Mouse (Mus musculus) embryo, embryonic 10 days (tissue): ENCODE measurements around the gene Ttk.
A peak's percentile ranks its signal among the peaks of the same experiment; 100 is the strongest.

Experiments
- DNase-seq: peaks from one replicate; pipeline ENCODE4 v3.0.0-alpha.2; 2015; ENCODE audit warnings: low spot score

Gene Ttk

GRCm38 (mm10) chr9:83833811-83834747 is at the start of gene Ttk:
TSS of gene Ttk (plus strand) at chr9:83834689.
- DNase-seq = peak; percentile 98

- no peak for DNase-seq
Observed at GRCm38 (mm10) chr9:83785501-83785900, 49.0 kb upstream of the Ttk start.

- DNase-seq = no peak
Observed at GRCm38 (mm10) chr9:83789326-83789725, 45.2 kb upstream of the Ttk start.

DNA sequence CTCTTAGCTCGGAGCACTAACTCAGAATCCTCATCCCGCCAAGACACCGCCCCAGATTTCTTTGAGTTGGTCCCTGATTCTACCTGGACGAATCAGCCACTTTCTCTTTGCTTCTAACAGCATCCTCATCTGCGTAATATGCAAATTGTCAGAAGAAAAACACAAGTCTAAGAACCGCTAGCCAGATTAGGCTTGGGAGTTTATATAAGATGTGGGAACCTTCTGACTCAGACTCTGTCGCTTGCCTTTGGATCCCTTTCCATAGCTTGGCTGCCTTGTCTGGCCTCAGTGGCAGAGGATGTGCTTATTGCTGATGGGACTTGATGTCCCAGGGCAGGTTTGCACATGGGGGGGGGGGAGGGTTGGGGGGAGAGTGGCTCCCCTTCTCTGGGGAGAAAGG is 37.6 kb upstream of the Ttk start:
- DNase-seq = no peak

- DNase-seq = no peak
Observed at GRCm38 (mm10) chr9:83797898-83798297, 36.6 kb upstream of the Ttk start.

DNA sequence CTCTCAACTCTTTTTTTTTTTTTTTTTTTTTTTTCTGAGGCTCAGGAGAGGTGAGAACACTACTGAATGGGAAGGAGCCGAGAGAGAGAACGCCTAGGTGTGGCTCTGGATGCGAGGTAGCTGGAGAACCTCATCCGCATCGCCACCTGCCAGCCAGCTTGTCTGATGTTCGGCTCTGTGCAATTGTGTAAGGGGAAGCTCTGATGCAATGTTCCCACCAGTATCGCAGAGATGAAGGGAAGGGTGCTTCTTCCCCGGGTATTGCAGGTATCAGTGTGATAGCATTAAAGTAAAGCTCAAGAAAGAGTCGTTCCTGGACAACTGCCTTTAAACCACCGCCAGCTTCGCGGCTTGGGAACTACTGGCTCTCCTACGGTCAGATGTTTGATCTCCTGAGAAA is 30.1 kb upstream of the Ttk start:
- no peak for DNase-seq

DNA sequence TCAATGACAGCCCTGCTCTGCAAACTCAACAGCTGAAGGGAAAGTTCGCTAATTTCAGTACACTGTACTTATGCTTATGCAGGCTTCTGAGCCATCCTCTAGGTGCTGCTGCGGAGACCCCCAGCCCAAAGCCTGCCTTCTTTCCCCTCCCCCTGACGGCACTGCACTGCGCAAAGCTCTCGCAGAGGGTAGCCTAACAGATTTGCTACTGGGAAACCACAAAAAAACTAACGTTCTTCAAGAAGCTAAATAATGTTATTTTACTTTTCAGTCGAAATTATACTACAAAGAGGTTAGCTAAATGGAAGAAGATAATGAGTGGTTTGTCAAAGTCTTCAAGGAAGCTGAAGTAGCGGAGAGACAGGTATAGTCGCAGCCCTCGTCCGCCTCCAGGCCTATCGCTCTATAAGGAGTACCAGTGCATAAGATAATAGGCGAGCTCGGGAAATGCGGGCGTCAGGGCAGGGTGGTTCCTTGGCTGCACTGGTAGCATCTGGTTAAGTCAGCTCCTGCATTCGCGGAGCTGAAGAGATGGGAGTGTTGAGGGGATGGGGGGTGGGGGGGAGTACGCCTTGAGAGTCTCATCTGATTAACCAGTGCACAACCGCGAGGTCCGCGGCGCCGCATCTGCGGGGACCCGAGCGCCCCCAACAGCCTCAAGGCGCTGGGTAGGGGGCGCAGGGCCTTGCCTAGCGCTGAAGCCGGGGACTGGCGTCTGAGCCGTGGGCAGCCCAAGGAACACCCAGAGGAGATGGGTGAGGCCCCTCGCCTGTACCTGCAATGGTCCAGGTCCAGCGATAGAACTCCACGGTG is 29.1 kb upstream of the Ttk start:
- DNase-seq = peak; percentile 77

- DNase-seq = peak; percentile 83
Observed at GRCm38 (mm10) chr9:83805977-83806815, 28.3 kb upstream of the Ttk start, which contains the start of gene Elovl4. TSS of gene Elovl4 (minus strand) at chr9:83806277.

GRCm38 (mm10) chr9:83807562-83807961 is 26.9 kb upstream of the Ttk start:
- DNase-seq = peak; percentile 81

DNA sequence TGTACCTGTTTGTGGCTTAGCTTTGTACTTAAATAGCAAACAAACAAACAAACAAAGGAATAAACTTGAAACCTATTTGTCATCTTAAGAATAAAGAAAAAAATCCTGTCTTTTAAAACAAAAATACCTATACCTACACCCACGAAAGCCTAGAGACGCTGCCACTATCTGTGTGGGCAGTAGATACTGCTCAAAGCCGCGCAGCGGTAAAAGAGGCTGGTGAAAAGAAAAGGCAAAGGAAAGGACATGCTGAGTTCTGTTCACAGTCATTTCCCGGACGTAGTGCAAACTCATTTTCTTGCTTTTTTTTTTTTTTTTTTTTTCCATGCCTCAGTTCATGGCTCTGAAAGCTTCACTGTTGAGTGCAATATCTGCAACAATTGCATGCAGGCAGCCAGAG is 15.3 kb upstream of the Ttk start:
- DNase-seq = no peak

DNA sequence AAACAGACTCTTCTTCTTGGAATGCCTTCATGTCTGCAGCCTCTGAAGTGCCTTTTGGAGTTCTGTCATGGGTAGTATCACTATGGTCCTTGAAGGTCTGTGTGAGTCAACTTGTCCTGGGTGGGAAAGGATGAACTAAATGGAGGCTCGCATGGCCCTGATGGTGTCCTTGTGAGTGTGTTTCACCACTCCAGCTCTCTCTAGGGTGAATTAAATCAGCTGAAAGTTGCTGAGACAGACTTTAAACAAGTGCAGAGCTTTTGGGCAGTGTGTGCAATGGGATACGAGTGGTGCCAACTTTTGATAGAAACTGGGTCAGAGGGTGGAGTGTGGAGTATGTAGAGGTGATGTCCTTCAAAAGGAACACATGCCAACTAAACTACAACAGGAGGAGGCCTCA is 13.5 kb upstream of the Ttk start:
- no peak for DNase-seq

- no peak for DNase-seq
Observed at GRCm38 (mm10) chr9:83822925-83823324, 11.6 kb upstream of the Ttk start.

DNA sequence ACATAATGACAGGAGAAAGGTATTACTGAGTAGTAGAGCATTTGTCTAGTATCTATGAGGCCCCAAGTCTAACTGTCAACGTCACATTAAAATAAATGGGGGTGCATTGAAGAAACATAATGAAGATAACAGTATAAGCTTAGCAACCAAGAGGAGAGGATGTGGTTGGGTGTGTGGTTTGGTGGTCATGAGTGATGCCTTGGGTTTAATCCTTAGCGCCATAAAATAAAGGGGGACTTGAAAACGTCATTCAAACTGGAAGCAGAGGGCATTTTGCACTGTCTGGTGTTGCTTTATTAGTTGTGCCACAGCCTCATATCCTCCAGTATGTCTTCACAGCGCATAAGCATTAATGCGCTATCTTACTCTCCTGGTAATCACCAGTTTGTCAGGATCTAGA is 4.6 kb upstream of the Ttk start:
- DNase-seq = no peak

- DNase-seq = no peak
Observed at GRCm38 (mm10) chr9:83831152-83831551, 3.3 kb upstream of the Ttk start.

- DNase-seq = peak; percentile 9
Observed at GRCm38 (mm10) chr9:83834748-83835313, 342 bp downstream of the Ttk start.

- DNase-seq = no peak
Observed at GRCm38 (mm10) chr9:83852464-83852863, 18.0 kb downstream of the Ttk start.

GRCm38 (mm10) chr9:83865165-83865564 is 30.7 kb downstream of the Ttk start:
- no peak for DNase-seq

DNA sequence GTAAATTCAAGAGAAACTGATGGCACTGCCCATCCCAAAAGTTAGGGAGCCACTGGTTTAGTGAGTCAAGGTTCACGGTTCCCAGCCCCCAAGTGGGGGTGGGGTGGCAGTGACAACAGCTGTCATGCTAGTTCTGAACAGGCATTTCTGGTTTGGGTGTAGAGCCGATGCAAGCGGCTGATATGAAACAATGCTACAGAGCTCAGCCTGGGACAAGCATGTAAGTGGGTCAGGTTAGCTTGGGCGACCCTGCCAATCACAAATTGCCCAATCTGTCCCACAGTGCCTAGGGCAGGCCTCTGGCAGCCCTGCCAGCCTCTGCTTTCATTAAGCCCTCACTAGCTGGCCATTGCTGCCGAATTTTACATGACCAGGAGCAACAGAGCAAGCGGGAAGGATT is 47.7 kb downstream of the Ttk start:
- no peak for DNase-seq

GRCm38 (mm10) chr9:83886149-83886548 is 51.7 kb downstream of the Ttk start:
- no peak for DNase-seq

DNA sequence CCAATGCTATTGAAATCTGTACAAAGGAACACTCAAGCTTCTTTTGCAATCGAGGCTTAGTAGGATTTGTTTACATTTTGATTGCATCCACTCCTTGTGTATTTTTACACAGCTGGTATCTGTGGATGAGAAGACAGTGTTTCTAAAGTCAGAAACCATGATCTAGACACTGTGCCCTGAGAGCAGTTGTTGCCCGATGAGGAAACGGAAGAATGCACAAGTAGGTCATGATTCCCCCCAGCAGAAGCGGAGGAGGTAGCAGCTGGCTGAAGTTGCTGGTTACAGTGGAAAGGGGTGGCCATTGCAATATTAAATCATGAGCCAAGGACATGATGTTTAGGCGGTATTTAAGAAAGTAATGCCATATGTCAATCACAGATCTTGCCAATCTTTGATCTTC is 53.7 kb downstream of the Ttk start:
- no peak for DNase-seq

- no peak for DNase-seq
Observed at GRCm38 (mm10) chr9:83893073-83893472, 58.6 kb downstream of the Ttk start.
